Mouse (Mus musculus) thymus, postnatal 10 days (tissue): Measurements from ENCODE around the gene Fam133b.

Experiments used
- DNase-seq, 2 experiments: peaks; one replicate each; pipeline ENCODE4 v3.0.0; 2021; ENCODE audit warnings: low spot score in 2 of 2

The Fam133b gene

DNA sequence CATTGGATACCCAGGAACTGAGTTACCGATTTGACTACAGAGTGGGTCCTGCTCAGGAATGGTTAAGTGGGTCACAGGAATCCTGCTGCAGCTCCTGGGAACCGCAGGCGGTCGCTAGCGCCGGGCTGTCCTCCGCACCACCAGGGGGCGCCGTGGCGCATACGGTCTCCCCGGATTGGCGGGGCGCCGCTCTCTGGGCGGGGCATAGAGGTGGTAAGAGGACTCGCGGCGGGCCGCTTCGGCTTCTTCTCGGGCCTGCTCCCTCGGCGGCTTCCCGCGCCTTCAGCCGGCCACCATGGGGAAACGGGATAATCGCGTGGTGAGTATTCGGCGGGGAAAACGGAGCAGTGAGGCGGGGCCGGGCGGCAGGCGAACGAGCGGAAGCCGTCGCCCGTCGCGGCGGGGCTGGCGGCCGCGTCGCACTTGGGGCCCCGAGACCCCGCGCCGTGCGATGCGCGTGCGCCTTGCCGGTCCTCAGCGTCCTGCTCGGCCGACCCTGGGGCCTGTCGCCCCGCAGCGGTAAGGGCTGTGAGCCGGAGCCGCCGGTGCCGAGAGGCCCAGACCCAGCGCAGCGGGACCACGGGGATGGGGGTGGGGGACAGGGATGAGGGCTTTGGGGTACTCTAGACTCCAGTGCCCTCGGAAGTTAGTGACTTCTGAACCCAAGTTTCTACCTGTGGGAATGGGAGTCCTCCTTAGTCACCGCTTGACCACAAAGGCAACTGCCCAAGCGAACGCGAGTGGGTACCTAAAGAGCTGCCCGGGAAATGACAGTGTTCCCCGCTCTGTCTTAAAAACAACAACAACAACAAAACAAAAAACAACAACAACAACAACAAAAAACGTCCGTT lies at the start of gene Fam133b:
Gene Fam133b, plus strand, starts transcription at position 205 of the 851 bp plus-strand sequence.
- peak; percentile 88 to 98 for DNase-seq

DNA sequence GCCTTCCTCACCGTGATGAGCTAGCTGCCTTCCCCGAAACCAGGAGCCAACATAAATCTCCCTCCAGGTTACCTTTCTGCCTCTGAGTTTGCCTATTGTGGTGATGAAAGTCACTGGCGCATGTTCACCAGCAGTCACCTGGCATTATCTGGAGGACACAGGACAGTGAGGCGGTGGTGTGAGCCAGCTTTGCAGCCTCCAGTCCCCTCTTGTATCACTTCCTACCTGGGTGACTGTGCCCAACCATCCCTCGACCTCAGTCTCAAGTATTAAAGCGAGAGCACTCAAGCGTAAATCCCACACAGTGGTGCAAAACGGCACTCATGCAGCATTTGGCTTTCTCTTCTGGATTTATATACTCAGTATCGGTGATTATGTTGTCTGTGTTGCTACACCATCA lies 49.7 kb upstream of the Fam133b start:
- no peak for DNase-seq

DNA sequence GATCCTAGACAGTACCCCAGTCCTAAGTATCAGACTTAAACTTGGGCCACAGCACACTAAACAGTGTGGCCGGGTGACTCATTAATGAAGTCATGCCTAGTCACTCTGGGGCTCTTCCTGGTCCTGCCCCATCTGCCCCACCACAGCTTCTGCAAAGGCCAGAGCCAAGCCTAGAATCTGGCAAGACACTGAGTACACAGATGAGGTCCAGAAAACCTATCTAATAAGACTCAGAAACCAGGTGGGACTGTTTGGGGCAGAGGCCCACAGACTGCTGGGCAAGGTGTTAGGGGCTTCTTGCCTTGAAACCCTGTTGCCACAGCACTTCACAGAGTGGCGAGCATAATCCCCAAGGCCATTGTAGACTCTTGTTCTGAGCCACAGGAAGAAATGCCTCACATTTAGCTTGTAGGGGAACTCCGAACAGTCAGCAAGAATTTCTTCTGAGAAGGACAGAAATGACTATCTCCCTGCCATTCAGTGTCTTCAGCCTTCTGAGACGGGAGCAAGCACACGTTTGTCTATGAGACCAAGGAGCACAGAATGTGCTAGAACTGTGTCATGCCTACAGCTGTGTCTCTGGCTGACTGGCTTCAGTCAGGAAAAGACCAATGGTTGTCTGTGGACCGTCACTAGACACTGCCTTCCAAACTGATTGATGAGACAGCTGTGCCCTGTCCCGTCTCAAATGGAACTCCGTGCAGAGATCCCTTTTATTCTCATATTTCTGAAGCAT lies 49.0 kb upstream of the Fam133b start:
- no peak for DNase-seq

DNA sequence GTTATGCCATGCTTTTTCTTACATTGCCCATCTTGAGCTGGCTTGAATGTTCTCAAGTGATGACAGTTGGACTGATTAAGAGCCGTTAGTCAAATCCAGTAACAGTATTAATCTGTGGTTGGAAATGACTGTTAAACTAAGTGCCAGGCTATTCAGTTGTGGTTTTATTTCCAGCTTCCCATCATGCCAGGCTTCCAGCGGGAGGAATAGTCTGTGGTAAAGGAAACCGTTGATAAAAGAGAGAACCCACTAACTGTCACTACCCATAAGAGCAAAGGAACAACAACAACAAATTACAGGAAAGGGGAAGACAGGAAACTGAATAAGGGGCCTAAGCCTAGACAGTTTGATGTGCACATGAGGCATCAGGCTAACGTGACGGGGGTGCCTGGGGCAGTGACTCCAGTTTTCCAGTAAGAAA lies 46.1 kb upstream of the Fam133b start:
- peak in 1 of 2 experiments; percentile 29 for DNase-seq

DNA sequence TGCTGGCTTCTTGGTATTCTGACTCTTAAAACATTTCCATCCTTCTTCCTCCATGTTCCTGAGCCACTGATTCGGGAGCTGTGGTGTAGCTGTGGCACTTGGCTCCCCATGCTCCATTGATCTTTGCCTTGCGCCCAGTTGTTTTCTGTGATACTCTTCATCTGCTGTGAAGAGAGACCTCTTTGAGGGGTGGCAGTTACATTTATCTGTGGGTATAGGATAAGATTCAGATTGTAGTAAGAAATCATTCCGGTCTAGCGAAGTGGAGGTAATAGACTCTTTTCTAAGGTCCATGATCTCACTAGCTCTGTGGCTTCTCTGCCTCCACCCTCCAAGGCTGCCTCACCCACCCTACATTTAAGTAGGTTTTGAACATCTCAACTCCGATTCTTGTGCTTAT lies 43.3 kb upstream of the Fam133b start:
- no peak for DNase-seq

DNA sequence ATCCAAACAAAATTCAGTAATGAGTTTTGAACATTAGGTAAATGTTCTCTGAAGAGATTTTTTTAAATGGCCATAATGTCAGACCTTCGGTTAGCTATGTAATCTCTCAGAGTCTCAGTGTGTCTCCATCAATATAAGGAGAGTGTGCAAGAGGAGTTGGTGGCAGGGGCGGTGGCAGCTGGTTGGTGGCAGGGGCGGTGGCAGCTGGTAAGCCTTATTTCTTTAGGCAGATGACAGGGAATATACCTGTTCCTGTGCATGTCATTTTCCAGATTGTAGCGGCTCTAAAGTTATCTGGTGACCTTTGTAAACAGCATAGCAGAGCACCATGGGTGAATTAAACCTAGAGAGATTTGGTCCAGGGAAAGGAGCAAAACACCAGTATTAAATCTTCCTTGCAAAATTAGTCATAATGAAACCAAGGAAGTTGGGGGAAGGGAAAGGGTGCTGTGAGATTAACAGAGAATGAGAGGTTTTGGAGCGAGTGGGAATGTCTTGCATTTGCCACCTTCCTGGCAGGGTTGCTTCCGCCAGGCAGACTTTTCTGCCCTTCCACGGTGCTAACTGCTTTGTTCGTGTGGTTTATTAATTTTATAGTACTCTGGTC lies 42.6 kb upstream of the Fam133b start:
- no peak for DNase-seq

DNA sequence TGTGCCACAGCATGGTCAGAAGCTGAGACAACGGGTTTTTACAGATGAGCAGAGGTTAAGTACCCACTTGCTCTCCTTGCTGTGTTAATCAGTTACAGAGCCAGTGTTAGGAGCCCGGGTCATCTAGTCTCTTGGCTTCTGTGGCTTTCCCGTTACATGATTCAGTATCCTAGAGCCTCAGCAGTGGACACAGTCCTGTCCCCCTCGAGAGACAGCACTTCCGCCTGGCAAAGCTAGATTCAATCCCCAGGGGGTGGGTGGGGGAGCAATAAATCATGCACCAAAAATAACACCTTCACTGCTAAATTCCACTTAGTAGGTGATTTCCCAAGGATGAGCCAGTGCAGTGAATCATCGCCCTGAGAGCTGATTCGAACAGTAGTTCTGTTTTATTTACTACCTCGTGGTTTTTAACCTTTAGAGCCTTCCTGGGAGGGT lies 42.0 kb upstream of the Fam133b start:
- DNase-seq = no peak

DNA sequence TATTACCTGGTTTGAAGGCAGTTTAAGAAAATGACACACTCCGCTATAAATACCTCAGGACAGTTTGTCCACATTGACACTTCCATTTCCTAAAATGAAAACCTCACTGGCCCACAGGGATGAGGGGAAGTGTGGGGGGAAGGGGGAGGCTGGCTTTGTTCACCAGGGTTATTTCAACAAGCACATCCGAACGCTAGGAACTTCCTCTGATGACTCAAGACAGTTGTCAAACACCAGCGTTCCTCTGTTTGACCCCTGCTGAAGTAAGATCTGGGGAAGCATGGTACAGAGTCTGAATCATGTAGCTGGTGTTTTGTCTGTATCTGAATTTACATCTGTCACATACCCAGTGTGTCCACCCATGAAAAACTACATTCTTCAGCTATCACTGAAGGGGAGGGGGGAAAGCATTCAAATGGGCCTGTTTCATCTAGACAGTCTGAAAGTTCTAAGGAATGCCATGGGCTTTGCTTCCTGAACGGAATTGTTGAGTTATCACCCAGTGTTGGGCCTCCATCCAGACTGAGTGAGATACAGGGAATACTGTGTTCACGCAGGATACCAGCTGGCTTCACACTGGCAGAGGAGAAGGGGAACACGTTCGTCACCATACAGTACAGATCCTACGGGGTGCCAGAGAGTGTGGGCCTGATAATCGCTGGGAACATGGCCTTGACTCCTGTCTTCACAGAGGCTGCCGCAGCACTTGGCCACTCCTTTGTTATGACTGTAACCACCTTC lies 40.9 kb upstream of the Fam133b start:
- no peak for DNase-seq

DNA sequence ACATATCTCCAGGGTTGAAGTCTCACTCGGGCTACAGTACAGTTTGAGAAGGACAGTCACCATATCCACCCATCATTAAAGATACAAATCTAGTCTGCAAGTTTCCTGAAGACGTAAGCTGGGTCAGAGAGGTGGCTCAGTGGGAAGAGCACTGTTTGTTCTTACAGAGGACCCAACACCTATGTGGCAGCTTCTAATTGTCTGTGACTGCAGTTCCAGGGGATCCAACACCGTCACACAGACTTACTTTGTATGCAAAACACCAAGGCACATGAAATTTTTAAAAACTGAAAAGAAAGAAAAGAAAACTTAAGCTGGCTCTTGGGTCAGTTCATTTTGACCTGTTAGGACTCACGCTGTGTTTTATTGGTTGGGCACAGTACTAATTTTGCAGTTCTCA lies 40.3 kb upstream of the Fam133b start:
- DNase-seq = no peak

DNA sequence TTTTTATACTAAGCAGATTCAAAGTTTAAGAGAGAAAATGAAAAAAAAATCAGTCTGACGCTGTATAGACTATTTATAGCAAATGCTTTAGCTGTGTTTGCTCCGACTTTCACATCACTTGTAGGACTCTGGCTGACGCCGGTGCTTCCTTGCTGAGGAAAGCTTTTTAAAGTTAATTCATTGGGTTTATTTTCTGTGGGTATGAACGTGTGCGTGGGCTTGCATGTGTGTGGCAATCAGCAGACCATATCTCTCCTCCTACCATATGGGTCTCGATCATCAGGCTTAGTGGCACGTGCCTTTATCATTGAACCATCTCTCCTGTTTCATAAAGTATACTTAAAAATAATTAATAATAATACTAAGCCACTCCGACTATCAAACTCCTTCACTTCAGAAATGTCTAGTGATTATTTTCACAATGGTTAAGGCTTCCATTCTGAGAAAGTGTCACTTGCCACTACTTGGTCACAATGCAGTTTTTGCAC lies 39.8 kb upstream of the Fam133b start:
- no peak for DNase-seq

DNA sequence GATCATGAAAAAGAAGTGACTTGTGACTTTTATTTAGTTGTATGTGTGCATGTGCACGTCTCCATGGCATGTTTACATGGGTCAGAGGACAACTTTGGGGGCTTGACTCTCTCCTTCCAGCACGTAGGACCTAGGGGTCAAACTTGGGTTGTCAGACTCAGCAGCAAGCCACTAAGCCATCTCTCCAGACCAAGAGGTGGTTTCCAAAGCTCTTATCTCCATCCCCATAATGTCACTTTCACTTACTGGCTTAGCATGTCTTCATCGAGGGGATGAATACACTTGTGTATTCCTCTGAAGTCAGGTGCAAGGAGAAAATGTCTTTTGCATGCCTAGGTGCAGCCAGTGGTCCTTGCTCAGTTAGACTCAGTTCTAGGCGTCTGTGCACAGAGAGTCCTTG lies 39.2 kb upstream of the Fam133b start:
- DNase-seq = no peak

DNA sequence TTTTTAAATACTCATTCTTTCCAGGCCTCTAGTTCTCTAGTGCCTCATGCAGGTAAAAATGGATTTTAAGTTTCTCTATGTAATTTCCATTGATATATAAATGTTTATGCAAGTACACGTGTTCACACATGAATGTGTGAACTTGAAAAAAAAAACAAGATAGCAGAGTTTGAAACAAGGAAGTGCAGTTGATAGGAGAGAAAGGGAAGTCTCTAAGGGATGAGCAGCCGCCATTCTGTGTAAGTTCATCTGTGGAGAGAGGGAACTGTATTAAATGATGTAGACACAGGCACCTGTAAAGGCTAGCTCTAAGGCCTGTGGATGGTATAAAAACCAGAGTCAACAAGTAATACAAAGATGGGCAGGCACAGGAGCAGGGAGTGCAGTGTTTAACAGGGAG lies 38.1 kb upstream of the Fam133b start:
- DNase-seq = no peak

DNA sequence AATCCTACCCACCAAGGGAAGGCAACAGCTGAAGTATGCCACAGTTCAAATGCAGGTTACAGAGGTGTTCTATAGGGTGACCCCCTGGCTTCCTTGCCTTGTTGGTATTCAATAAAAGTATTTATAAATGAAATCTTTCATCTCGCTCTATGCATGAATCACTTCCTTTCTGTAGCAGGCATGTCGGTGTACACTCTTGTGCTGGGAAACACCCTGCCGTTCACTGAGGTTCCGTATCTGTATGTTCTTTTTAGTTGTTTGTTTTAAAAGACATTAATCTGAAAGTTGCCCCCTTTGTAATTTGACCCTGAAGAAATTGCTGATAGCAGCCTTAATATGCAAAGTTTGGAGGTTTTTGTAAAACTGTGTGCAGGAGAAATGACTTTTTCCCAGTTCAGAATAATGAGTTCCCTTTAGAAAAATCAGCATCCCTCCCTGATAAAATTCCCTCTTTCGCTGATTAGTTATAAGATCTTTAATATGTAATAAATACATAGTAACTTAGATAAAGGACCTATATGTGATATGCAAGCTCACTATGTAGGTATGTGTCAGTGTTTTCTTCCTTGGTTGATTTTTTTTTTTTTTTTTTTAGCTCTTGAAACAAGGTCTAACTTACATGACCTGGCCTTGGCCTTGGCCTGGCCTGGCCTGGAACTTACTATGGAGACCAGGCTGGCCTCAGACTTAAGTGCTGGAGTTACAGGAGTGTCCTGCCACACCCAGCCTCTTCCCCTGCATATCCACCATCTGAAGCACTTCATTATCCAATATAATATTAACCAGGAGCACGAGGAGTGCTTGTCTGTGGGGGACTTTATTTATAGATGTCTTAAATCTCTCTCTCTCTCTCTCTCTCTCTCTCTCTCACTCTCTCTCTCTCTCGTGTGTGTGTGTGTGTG lies 34.9 kb upstream of the Fam133b start:
- DNase-seq = no peak

DNA sequence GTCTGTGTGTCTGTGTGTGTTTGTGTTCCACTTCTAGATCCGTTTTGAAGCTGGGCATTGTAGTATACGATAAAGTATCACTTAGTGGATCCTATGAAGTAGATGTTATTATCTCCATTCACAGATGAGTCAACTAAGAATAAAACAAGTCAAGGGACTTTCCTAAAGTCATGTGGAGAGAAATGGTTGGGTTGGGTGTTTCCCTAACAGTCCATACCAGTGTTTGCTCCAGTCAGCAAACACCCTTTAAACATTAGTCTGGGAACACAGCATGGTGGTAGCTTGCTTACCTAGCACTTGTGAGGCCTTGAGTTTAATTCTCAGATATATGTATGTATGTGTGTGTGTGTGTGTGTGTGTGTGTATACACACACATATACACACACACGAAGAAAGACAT lies 34.1 kb upstream of the Fam133b start:
- no peak for DNase-seq

DNA sequence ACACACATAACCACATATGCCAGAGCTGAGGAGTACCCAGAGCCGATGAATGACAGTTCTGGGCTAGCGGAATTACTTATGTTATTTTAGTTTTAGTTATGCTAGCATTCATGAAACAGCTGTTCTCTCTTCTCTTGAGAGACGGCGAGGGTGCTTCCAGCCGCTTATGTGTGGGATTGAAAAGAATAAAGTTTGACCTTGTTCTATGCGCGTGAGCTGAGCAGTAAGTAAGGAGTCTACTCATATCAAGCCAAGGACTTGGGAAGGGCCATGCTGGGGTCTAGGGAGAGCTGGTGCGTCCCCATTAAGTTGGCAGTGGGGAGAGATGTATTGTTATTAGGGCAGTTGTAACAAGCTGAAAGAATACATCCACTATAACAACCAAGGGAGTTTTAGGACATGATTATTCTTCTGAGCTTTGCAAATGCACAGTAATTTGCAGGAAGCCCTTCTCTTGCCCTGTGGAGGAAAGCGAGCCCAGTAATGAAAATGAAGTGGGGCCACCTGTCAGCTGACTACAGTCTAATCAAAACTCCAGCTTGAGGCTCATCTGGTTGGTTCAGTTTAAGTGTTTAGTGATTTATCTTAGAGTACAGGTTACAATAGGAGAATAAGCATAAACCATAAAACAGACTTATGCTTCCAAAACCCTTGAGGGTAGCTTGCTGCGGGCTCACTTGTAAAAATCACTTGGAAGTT lies 32.4 kb upstream of the Fam133b start:
- no peak for DNase-seq

DNA sequence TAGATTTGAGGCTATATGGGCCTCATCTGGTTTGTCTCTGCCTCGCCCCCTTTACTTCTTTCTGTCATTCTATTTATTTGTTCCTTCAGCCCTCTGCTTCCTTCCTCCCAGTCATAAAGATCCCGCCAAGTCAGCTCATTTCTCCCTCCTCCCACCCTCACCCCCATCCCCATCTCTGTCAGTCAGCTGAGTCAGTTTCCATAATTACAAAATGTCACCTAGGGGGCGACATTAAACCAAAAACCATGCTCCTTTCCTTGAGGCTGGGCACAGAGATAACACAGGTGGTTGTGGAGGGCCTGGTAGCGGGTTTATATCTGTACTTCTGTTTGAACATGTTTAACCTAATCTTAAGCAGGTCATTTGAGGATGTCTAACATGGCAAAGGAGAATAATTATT lies 31.0 kb upstream of the Fam133b start:
- peak in 1 of 2 experiments; percentile 30 for DNase-seq

DNA sequence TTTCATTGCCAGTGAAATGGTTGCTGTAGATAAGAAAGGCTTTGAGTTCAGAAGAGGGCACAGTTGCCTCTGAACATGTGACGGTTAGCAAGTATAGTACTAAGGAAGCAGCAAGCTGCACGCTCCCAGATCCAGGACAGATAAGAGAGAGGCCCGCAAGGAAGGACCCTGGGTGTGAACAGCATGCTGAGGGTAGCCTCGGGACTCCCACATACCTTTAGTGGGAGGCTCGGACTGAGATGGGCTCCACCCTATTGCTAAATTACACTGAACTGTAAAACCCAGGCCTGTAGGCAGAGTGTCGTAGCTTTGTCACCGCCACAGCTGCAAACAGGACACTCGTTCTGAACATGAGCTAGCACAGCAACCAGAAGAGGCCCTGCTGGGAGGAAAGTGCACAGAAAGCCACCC lies 28.7 kb upstream of the Fam133b start:
- DNase-seq = no peak

DNA sequence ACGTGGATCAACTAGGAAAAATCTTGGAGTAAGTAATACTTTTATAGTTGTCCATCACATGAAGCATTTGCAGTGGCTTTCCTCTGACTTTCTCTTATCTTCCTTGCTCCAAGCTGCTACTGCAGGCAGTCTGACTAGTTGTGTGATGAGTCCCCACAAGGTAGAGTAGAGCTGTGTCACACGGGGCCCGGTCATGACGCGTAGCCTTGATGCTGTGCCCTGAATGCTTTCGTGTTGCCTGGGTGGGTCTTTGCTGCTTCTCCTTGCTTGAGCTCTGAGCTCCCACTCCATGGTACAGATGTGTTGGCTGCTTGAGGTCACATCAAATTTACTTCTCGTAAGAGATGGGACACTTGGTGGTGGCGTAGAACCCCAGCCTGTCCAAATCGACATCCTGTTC lies 28.2 kb upstream of the Fam133b start:
- no peak for DNase-seq

DNA sequence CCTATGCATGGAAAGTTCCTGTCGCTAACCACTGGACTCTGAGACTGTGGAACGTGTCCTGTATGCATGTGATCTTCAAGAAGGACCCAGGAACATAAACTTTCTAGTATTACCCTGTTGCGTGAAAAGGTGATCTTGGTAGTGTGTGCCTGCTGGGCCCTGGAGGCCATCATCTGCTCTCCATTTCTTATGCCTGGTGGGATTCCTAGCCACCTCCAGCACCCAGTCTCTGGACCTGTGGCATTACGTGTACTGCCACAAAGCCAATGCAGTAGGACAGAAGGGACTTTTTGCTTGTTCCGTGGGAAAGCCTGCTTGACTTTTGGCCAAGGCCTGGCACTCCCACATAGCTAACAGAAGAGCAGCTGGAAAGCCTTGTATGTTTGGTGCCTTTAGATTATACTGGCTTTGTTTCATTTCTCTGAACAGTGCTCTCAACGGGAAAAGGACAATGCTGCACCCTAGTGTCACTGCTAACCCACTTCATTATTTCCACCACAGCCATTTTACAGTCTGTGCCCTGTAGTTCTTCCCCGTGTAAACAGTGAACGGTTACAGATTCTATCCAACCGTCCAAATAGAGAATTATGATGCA lies 27.1 kb upstream of the Fam133b start:
- DNase-seq = peak in 1 of 2 experiments; percentile 23
